Mouse (Mus musculus): ENCODE measurements around the gene Zfp711. TPM values are rescaled to one million over a fixed set of nuclear protein-coding genes. Genes with fewer than 3 reads are reported as not detected.

Gene Zfp711
- total RNA-seq (2021): 1.3 and 1.5 TPM in 2 replicates
- long read RNA-seq, experiment 1: 0 reads
- long read RNA-seq, experiment 2, partial matches to known transcripts: 0 of 1 reads
- long read RNA-seq, experiment 2, other reads (novel, unspliced or antisense): 1 of 1 reads

- peak; percentile 38 for DNase-seq
Observed at GRCm38 (mm10) chrX:112600511-112601305, at the start of gene Zfp711. Gene Zfp711 (plus strand): TSS chrX:112600526.

GRCm38 (mm10) chrX:112567716-112568115 is 32.6 kb upstream of the Zfp711 start:
- DNase-seq: peak; percentile 8

GRCm38 (mm10) chrX:112601306-112602120 is 1.2 kb downstream of the Zfp711 start:
- DNase-seq: peak; percentile 9

- DNase-seq: no peak
Observed at GRCm38 (mm10) chrX:112675525-112675924, 75.2 kb downstream of the Zfp711 start.

GRCm38 (mm10) chrX:112680605-112681004 is 80.3 kb downstream of the Zfp711 start:
- DNase-seq: no peak

Other genes starting within 250 kb of the Zfp711 start
- gene Satl1, start 193.7 kb upstream of the Zfp711 start, total RNA-seq (2021): not detected in 2 replicates
- gene 2010106E10Rik, start 105.3 kb upstream of the Zfp711 start, total RNA-seq (2021): not detected in 2 replicates
- gene Pof1b, start 98.1 kb downstream of the Zfp711 start, total RNA-seq (2021): not detected in 2 replicates

Measured in adrenal gland, postnatal 14 days (tissue).